Mouse (Mus musculus) liver, embryonic 14.5 days (tissue): ENCODE measurements around the gene Il15ra. TPM values are rescaled to one million over a fixed set of nuclear protein-coding genes. Genes with fewer than 3 reads are reported as not detected.

Source experiments
- ATAC-seq: fragments of 200-750 bp; cut with Nextera tagmentation; 2 replicates; pipeline ENCODE4 v1.8.0; 2017; ENCODE audit warnings: moderate number of reproducible peaks, mild to moderate bottlenecking, moderate library complexity; ENCODE audit not compliant: insufficient read depth
- DNase-seq, 3 experiments: peaks; one replicate each; pipeline ENCODE4 v3.0.0-alpha.2; 2012 to 2013; ENCODE audit warnings: low read depth in 3 of 3, low spot score in 3 of 3
- H3K27ac ChIP-seq: fragments of 300-500 bp; sonication (generic); 2 replicates; pipeline ENCODE4 v1.5.1; 2014; ENCODE audit warnings: moderate library complexity, mild to moderate bottlenecking, control low read depth, inconsistent platforms
- H3K27me3 ChIP-seq: fragments of 300-500 bp; sonication (generic); 2 replicates; pipeline ENCODE4 v1.6.1; 2014; ENCODE audit warnings: mild to moderate bottlenecking, low read length, moderate library complexity; ENCODE audit not compliant: control insufficient read depth, insufficient read depth
- H3K36me3 ChIP-seq: fragments of 300-500 bp; sonication (generic); replicated peaks from 2 replicates; pipeline ENCODE4 v1.6.1; 2014; ENCODE audit warnings: low read depth; ENCODE audit not compliant: control insufficient read depth, insufficient read depth
- H3K4me1 ChIP-seq, 2 experiments: fragments of 200-500 bp in 1 of 2; fragments of 300-500 bp in 1 of 2; sonication (generic) in 1 of 2; replicated peaks; 2 replicates each; pipeline ENCODE4 v1.6.1; 2012 to 2014; ENCODE audit warnings: antibody characterized with exemption in 1 of 2, inconsistent platforms in 1 of 2, low read length in 1 of 2; ENCODE audit not compliant: control insufficient read depth in 2 of 2, insufficient read depth in 2 of 2
- H3K4me2 ChIP-seq: fragments of 300-500 bp; sonication (generic); 2 replicates; pipeline ENCODE4 v1.6.1; 2014; ENCODE audit warnings: low read depth, mild to moderate bottlenecking, control low read depth, moderate library complexity
- H3K4me3 ChIP-seq, 2 experiments: fragments of 200-500 bp in 1 of 2; fragments of 300-500 bp in 1 of 2; sonication (generic) in 1 of 2; 2 replicates each; pipeline ENCODE4 v1.5.1; 2012 to 2014; ENCODE audit warnings: low read depth in 2 of 2, low read length in 2 of 2, mild to moderate bottlenecking in 2 of 2, control low read depth in 1 of 2, inconsistent platforms in 1 of 2, moderate library complexity in 1 of 2; ENCODE audit not compliant: insufficient read depth in 1 of 2
- H3K9ac ChIP-seq: fragments of 300-500 bp; sonication (generic); replicated peaks from 2 replicates; pipeline ENCODE4 v1.6.1; 2014; ENCODE audit warnings: mild to moderate bottlenecking, control low read depth, moderate library complexity
- H3K9me3 ChIP-seq: fragments of 300-500 bp; sonication (generic); 2 replicates; pipeline ENCODE4 v1.6.1; 2016; ENCODE audit warnings: low read length, mixed read lengths; ENCODE audit not compliant: control insufficient read depth
- CTCF ChIP-seq: IDR thresholded peaks from 2 replicates; pipeline ENCODE4 v1.5.1; 2016; ENCODE audit warnings: antibody characterized with exemption, low read depth, control low read depth
- EP300 ChIP-seq: IDR thresholded peaks from 2 replicates; pipeline ENCODE4 v1.6.1; 2016; ENCODE audit warnings: antibody characterized with exemption, low read depth
- WGBS: fragments of 180-500 bp; shearing (Covaris S2); extraction: QIAGEN DNeasy Blood & Tissue Kit; methylation state at CpG from one replicate; pipeline ENCODE4 v1.1.7; 2014; ENCODE audit not compliant: insufficient replicate concordance; 5-methylcytosine and 5-hydroxymethylcytosine counted together
- polyA plus RNA-seq, 2 experiments: library from polyadenylated mRNA; depleted of rRNA in 1 of 2; stranded (reverse) in 1 of 2; unstranded in 1 of 2; fragments of >200 nt; fragmentation: Nextera tagmentation in 1 of 2; extraction: Ambion mirVana in 1 of 2; gene quantifications; 2 replicates each; pipeline versions ENCODE4 v1.2.1 to v1.2.3; 2012 to 2014

Il15ra gene
- polyA plus RNA-seq (2012; rRNA removed) (3.8 and 5.9 TPM in 2 replicates), polyA plus RNA-seq (2014; fragmentation: Nextera tagmentation; extraction: Ambion mirVana) (3.7 and 5.1 TPM in 2 replicates)

DNA sequence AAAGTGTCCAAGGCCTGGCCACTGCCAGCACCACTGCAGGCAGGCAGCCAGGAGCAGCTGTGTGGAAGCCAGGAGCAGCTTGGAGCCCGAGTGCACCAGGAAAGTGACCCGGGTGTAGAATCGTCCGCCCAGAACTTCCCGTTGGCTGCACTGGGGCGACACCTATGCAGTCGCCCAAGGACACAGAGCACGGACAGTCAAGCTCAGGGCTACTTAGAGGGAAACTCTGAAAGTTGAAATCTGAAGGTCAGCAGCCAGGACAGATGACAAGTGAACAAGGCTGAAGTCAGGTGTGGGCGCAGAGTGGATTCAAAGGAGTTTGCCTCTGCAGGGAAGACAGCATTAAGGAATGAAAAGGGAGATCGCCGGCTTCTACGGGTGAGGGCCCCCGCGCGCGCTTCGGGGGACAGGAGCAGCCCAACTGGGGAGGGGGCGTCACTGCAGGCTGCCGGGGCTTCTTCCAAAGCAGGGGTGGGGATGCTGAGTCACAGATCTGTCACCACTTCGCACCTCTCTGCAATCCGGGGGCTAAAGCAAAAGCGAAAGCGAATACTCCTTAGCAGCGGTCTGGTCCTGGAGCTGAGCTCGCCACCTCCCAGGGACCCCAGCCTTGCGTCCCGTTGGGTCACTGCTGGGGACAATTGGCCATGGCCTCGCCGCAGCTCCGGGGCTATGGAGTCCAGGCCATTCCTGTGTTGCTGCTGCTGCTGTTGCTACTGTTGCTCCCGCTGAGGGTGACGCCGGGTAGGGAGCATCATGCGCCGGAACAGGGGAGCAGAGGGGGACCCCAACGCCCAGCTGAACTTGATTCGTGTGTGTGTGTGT is at the start of gene Il15ra:
Gene Il15ra, plus strand, starts transcription at position 90 of the 825 bp plus-strand sequence.
- no peak for DNase-seq
- peak within 1 kb of the TSS; percentile 72 for H3K4me2 ChIP-seq
- H3K4me1 ChIP-seq: peaks cover 0 to 21% of the 10 kb centered on the region in 2 experiments; a peak in 3 of 4 replicates
- TF ChIP-seq EP300 (no peak), CTCF (no peak)
- H3K27me3 ChIP-seq: no peaks in the 10 kb centered on the region; the same call in 1 of the 2 replicates
- peak within 1 kb of the TSS; percentile 65 to 68 for H3K4me3 ChIP-seq
- H3K27ac ChIP-seq: no peak within 1 kb of the TSS
- under 1% methylated on average over 37 of the region's 37 CpGs for WGBS
- peak within 1 kb of the TSS; percentile 64 for H3K9ac ChIP-seq
- H3K9me3 ChIP-seq: no peaks in the 10 kb centered on the region
- peak; percentile 55 for ATAC-seq
- no peaks in the 10 kb centered on the region for H3K36me3 ChIP-seq

DNA sequence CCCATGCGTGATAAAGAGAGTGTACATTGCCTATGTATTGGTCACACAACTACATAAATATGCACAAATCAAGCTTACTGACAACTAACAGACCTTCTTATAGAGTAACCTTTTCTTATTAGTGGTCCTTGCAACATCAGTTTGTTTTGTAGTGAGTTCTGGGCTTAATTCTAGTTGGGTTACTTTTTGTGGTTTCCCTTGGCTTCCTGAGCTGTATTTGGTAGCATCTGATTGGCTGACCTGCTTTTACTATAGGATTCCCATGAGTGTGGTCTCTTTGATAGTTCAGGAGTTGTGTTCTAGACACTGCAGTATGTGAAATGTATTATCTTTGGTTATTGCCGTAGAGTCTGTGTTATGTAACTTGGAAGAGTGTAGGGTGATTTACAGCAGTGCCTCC is 47.5 kb upstream of the Il15ra start:
- no peak for ATAC-seq
- Histone ChIP-seq H3K27me3 (no peaks in the 10 kb centered on the region), H3K9ac (no peak overlapping the region), H3K27ac (no peak overlapping the region), H3K4me3 (no peak overlapping the region), H3K9me3 (no peaks in the 10 kb centered on the region), H3K4me1 (no peaks in the 10 kb centered on the region), H3K4me2 (no peak overlapping the region), H3K36me3 (no peaks in the 10 kb centered on the region)
- WGBS: 30% methylated on average over 2 of the region's 2 CpGs
- TF ChIP-seq CTCF (no peak), EP300 (no peak)
- DNase-seq: no peak

DNA sequence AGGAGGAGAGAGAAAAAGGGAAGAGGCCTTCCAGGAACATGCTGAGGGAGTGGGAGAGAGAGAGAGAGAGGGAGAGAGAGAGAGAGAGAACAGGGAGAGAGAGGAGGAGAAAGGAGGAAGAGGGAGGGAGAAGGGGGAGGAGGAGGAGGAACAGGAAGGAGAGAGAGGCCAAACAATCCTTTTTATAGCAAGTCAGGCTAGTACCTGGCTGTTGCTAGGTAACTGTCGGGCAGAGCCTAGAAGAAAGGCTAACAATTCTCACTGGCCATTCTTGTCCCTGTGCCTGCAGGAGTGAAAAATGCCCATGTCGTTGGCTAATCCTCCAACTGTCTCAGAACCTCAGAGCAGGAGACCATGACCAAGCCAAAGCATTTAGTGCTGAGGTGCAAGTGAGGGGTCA is 45.8 kb upstream of the Il15ra start:
- Histone ChIP-seq H3K4me1 (no peaks in the 10 kb centered on the region), H3K9ac (no peak overlapping the region), H3K36me3 (no peaks in the 10 kb centered on the region), H3K4me3 (no peak overlapping the region), H3K4me2 (no peak overlapping the region), H3K9me3 (no peaks in the 10 kb centered on the region), H3K27ac (no peak overlapping the region), H3K27me3 (no peaks in the 10 kb centered on the region)
- TF ChIP-seq EP300: no peak
- TF ChIP-seq CTCF: no peak
- DNase-seq (no peak), ATAC-seq (no peak)
- WGBS: 25% methylated on average over 2 of the region's 2 CpGs

DNA sequence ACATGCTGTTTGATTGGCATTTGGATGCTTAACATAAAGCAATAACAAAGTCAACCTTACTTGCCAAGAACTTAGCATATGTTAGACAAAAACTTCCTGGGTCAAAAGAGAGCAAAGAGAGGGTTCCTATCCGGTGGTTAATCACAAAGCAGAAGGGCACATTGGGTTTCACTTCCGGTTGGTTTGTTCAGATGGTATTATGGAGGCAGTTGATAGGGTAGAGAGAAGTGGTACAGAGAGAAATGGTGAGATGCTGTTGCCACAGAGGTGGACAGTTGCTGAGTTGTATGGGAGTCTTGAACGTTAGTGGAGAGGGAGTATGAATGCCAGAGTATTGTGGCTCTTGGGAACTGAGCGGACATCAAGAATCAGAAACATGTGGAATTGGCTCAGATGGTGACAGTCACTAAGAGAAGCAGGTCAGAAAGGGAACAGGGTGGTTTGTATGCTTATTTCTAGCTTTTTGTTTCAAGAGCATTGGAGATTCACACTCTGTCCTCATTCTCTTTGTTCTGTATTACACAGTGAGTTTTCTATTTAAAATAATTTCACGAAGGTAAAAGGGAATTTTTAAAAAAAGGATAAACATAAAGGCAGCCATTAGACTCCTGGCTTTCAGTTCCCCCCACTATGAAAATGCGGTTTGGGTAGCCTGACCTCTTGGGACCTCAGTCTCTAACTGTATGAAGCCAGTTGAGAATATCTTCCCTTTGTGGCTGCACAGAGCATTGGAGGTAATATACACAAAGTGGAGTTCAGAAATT is 42.8 kb upstream of the Il15ra start:
- Histone ChIP-seq H3K4me1 (no peaks in the 10 kb centered on the region), H3K9me3 (no peaks in the 10 kb centered on the region), H3K27me3 (no peaks in the 10 kb centered on the region), H3K4me3 (no peak overlapping the region), H3K27ac (no peak overlapping the region), H3K9ac (no peak overlapping the region), H3K4me2 (no peak overlapping the region), H3K36me3 (no peaks in the 10 kb centered on the region)
- WGBS: 60% methylated on average over 6 of the region's 6 CpGs
- ATAC-seq (no peak), DNase-seq (no peak)
- TF ChIP-seq EP300: no peak

DNA sequence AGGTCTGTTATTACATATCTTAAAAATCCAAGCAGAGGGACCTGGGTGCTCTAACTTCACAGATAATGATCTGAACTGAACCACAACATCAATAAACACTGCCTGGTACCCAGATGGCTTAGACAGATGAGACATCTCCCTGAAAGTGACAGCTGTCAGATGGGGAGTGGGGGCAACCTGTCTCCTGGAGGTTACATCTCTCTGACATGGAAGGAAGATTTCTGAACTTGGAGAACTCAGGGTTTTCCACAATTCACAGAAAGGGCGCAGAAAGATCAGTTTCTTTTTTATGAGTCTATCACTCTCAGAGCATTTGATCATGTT is 42.2 kb upstream of the Il15ra start:
- no peak overlapping the region for H3K4me2 ChIP-seq
- 79% methylated on average over 1 of the region's 1 CpGs for WGBS
- TF ChIP-seq CTCF (no peak), EP300 (no peak)

More for the DNA sequence above, 42.2 kb upstream of the Il15ra start:
- Histone ChIP-seq H3K9ac (no peak overlapping the region), H3K4me3 (no peak overlapping the region), H3K36me3 (no peaks in the 10 kb centered on the region), H3K27me3 (no peaks in the 10 kb centered on the region), H3K4me1 (no peaks in the 10 kb centered on the region), H3K27ac (no peak overlapping the region), H3K9me3 (no peaks in the 10 kb centered on the region)
- ATAC-seq: no peak
- no peak for DNase-seq
